Mouse (Mus musculus) midbrain, postnatal 0 days (tissue): Measurements from ENCODE around the gene Pak6. TPM values are rescaled to one million over a fixed set of nuclear protein-coding genes. Genes with fewer than 3 reads are reported as not detected.

Experiments
- ATAC-seq: fragments of 200-750 bp; cut with Nextera tagmentation; 2 replicates; pipeline ENCODE4 v1.8.0; 2017; ENCODE audit warnings: moderate number of reproducible peaks, mild to moderate bottlenecking, moderate TSS enrichment, moderate library complexity; ENCODE audit not compliant: low FRiP score
- DNase-seq: peaks from one replicate; pipeline ENCODE4 v3.0.0-alpha.2; 2015; ENCODE audit warnings: low spot score
- H3K27ac ChIP-seq: fragments of 300-500 bp; sonication (generic); 2 replicates; pipeline ENCODE4 v1.5.1; 2014; ENCODE audit warnings: low read depth, mild to moderate bottlenecking, low read length, mixed read lengths
- H3K27me3 ChIP-seq: fragments of 300-500 bp; sonication (generic); 2 replicates; pipeline ENCODE4 v1.6.1; 2014; ENCODE audit warnings: low read length, control low read depth, mixed read lengths; ENCODE audit not compliant: insufficient read depth
- H3K36me3 ChIP-seq: fragments of 300-500 bp; sonication (generic); 2 replicates; pipeline ENCODE4 v1.6.1; 2014; ENCODE audit warnings: low read length, control low read depth, mixed read lengths; ENCODE audit not compliant: insufficient read depth
- H3K4me1 ChIP-seq: fragments of 300-500 bp; sonication (generic); 2 replicates; pipeline ENCODE4 v1.6.1; 2014; ENCODE audit warnings: mild to moderate bottlenecking, control low read depth, antibody characterized with exemption, low read length, mixed read lengths; ENCODE audit not compliant: insufficient read depth
- H3K4me2 ChIP-seq: fragments of 300-500 bp; sonication (generic); 2 replicates; pipeline ENCODE4 v1.6.1; 2014; ENCODE audit warnings: low read depth, mild to moderate bottlenecking, low read length, mixed read lengths; ENCODE audit not compliant: poor library complexity, severe bottlenecking
- H3K4me3 ChIP-seq: fragments of 300-500 bp; sonication (generic); 2 replicates; pipeline ENCODE4 v1.5.1; 2014; ENCODE audit warnings: low read depth, mild to moderate bottlenecking, low read length, moderate library complexity
- H3K9ac ChIP-seq: fragments of 300-500 bp; sonication (generic); replicated peaks from 2 replicates; pipeline ENCODE4 v1.6.1; 2014; ENCODE audit warnings: mild to moderate bottlenecking, low read length, moderate library complexity, mixed read lengths; ENCODE audit not compliant: poor library complexity, severe bottlenecking
- H3K9me3 ChIP-seq: fragments of 300-500 bp; sonication (generic); 2 replicates; pipeline ENCODE4 v1.6.1; 2016; ENCODE audit warnings: low read length, control low read depth
- CTCF ChIP-seq: IDR thresholded peaks from 2 replicates; pipeline ENCODE4 v1.5.1; 2016; ENCODE audit warnings: antibody characterized with exemption, mild to moderate bottlenecking
- WGBS: fragments of 180-500 bp; shearing (Covaris S2); extraction: QIAGEN DNeasy Blood & Tissue Kit; methylation state at CpG from one replicate; pipeline ENCODE4 v1.1.7; 2014; 5-methylcytosine and 5-hydroxymethylcytosine counted together
- polyA plus RNA-seq: library from polyadenylated mRNA; unstranded; fragments of >200 nt; fragmentation: Nextera tagmentation; extraction: Ambion mirVana; gene quantifications from 2 replicates; pipeline ENCODE4 v1.2.1, GENCODE M21; 2015
- total RNA-seq: library from RNA; depleted of rRNA; stranded (reverse); fragments of >200 nt; gene quantifications from 2 replicates; pipeline ENCODE4 v1.2.3, GENCODE M21; 2014; rRNA removed

Pak6 gene
- total and polyA plus RNA-seq, 2 experiments from 2014 or later = 66.1 to 120 TPM

DNA sequence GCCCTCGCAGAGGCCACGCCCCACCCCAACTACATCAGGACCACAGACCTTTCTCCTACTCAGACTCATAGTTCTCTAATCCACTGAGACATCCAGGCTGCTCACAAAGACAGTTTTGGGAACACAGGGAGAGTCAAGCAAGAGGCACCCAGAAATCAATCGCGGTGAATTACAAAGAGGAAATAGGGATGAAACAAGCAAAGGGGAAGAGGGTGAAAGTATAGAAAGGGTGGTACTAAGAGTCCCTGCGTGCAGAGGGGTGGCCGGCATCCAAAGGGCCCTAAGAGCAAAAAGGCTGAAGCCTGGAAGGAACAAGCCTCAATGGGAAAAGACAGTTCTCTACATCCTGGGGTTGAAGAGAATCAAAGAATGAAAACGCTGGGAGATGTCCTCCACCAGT is 81.5 kb downstream of the Pak6 start:
- Histone ChIP-seq H3K9me3 (no peaks in the 10 kb centered on the region), H3K4me3 (no peak overlapping the region), H3K27me3 (no peaks in the 10 kb centered on the region), H3K9ac (no peak overlapping the region), H3K36me3 (0 out of 2 replicates have a peak, but pooled peaks cover 4% of the 10 kb centered on the region), H3K4me2 (peak overlapping the region; percentile 95), H3K27ac (no peak overlapping the region), H3K4me1 (peaks cover 4% of the 10 kb centered on the region; the same call in 1 of the 2 replicates)
- DNase-seq (no peak), ATAC-seq (no peak)
- no peak for TF ChIP-seq CTCF
- 10% methylated on average over 7 of the region's 7 CpGs for WGBS

DNA sequence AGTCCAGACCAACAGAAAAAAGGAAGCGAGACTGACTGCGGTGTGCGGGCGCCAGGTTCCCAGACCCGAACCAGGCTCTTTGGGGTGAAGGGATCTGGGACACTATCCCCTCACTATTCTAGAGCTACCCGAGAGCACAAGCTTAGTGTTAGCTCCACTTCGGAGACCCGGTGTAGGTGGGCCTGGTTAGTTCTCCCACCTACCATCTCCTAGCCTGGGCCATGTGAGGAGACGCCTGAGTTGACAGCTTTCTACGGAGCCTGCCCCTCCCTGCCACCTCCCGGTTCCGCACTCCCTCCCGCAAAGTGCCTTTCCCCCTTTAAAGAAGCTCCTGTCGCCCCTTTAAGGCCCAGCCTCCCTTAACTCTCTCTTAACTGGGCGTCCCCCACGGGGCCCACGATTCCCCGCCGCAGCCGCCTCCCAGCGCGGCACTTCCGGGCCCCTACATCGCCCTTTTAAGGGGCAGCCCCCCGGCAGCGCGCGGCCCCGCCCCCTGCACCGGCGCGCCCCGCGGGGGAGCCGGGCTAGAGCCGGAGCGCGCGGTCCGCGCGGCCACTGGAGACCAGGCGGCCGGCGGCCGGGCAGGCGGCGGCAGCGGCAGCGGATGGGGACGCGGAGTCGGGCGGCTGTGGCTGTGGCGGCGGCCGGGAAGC is 82.3 kb downstream of the Pak6 start, which contains the start of gene Inafm2:
TSS of gene Inafm2 (plus strand) at position 527 of the 653 bp plus-strand sequence.
- H3K27ac ChIP-seq = peak within 1 kb of the TSS; percentile 67
- peak within 1 kb of the TSS; percentile 89 for H3K4me3 ChIP-seq
- peak within 1 kb of the TSS; percentile 95 for H3K4me2 ChIP-seq
- ATAC-seq = peak; percentile 91
- DNase-seq = peak; percentile 95
- TF ChIP-seq CTCF = no peak
- WGBS = under 1% methylated on average over 32 of the region's 57 CpGs
- H3K9me3 ChIP-seq = no peaks in the 10 kb centered on the region
- H3K27me3 ChIP-seq = no peaks in the 10 kb centered on the region
- H3K9ac ChIP-seq = peak within 1 kb of the TSS; percentile 87
- H3K36me3 ChIP-seq = 0 out of 2 replicates have a peak, but pooled peaks cover 4% of the 10 kb centered on the region
- H3K4me1 ChIP-seq = peaks cover 4% of the 10 kb centered on the region; the same call in 1 of the 2 replicates

- Histone ChIP-seq H3K36me3 (0 out of 2 replicates have a peak, but pooled peaks cover 4% of the 10 kb centered on the region), H3K4me1 (peaks cover 4% of the 10 kb centered on the region; the same call in 1 of the 2 replicates), H3K27me3 (no peaks in the 10 kb centered on the region), H3K4me2 (peak overlapping the region; percentile 95), H3K4me3 (peak overlapping the region; percentile 89), H3K9ac (peak overlapping the region; percentile 87), H3K27ac (peak overlapping the region; percentile 67), H3K9me3 (no peaks in the 10 kb centered on the region)
- no peak; the same call in 1 of the 2 replicates for TF ChIP-seq CTCF
- under 1% methylated on average over 84 of the region's 113 CpGs for WGBS
- no peak for DNase-seq
- peak; percentile 77 for ATAC-seq
These were observed 83.1 kb downstream of the Pak6 start for GRCm38 (mm10) chr2:118745915-118746901.

GRCm38 (mm10) chr2:118747301-118747960 is 84.3 kb downstream of the Pak6 start:
- Histone ChIP-seq H3K4me2 (peak overlapping the region; percentile 95), H3K4me3 (peak overlapping the region; percentile 89), H3K36me3 (0 out of 2 replicates have a peak, but pooled peaks cover 4% of the 10 kb centered on the region), H3K27me3 (no peaks in the 10 kb centered on the region), H3K27ac (no peak overlapping the region), H3K9ac (no peak overlapping the region; the same call in 1 of the 2 replicates), H3K4me1 (peaks cover 4% of the 10 kb centered on the region; the same call in 1 of the 2 replicates), H3K9me3 (no peaks in the 10 kb centered on the region)
- DNase-seq (no peak), ATAC-seq (no peak)
- no peak for TF ChIP-seq CTCF
- 27% methylated on average over 10 of the region's 10 CpGs for WGBS

Other genes starting within 250 kb of the Pak6 start
- gene Srp14, start 183.6 kb upstream of the Pak6 start, total RNA-seq = 161 and 181 TPM in 2 replicates
- gene Srp14, start 183.6 kb upstream of the Pak6 start, polyA plus RNA-seq = 331 and 352 TPM in 2 replicates
- 6.8 and 9.8 TPM in 2 replicates for gene Bmf, start 113.6 kb upstream of the Pak6 start, total RNA-seq
- 0.99 and 1.1 TPM in 2 replicates for gene Bmf, start 113.6 kb upstream of the Pak6 start, polyA plus RNA-seq
- gene Bub1b, start 65.1 kb upstream of the Pak6 start, total RNA-seq = 7.4 and 8.9 TPM in 2 replicates
- gene Bub1b, start 65.1 kb upstream of the Pak6 start, polyA plus RNA-seq = 3.0 and 4.2 TPM in 2 replicates
- gene Ankrd63, start 40.7 kb downstream of the Pak6 start, total RNA-seq = 0.22 TPM in 1 of 2 replicates, not detected in the other
- gene Ankrd63, start 40.7 kb downstream of the Pak6 start, polyA plus RNA-seq = 0.04 TPM in 1 of 2 replicates, not detected in the other
- gene Plcb2, start 65.1 kb downstream of the Pak6 start, total RNA-seq = 0.52 and 2.4 TPM in 2 replicates
- 0.53 and 0.63 TPM in 2 replicates for gene Plcb2, start 65.1 kb downstream of the Pak6 start, polyA plus RNA-seq
- 13.5 and 17.4 TPM in 2 replicates for gene Inafm2, start 82.5 kb downstream of the Pak6 start, total RNA-seq
- gene Inafm2, start 82.5 kb downstream of the Pak6 start, polyA plus RNA-seq = 12.6 and 13.3 TPM in 2 replicates
- 1.5 and 3.4 TPM in 2 replicates for gene Ccdc9b, start 99.4 kb downstream of the Pak6 start, total RNA-seq
- 0.74 and 0.79 TPM in 2 replicates for gene Ccdc9b, start 99.4 kb downstream of the Pak6 start, polyA plus RNA-seq
- not detected in 2 replicates for gene Phgr1, start 109.5 kb downstream of the Pak6 start, total RNA-seq
- gene Phgr1, start 109.5 kb downstream of the Pak6 start, polyA plus RNA-seq = not detected in 2 replicates
- 180 and 201 TPM in 2 replicates for gene Disp2, start 116.4 kb downstream of the Pak6 start, total RNA-seq
- gene Disp2, start 116.4 kb downstream of the Pak6 start, polyA plus RNA-seq = 68.7 and 72.6 TPM in 2 replicates
- gene Knstrn, start 150.7 kb downstream of the Pak6 start, total RNA-seq = 3.1 and 4.5 TPM in 2 replicates
- 5.6 and 6.6 TPM in 2 replicates for gene Knstrn, start 150.7 kb downstream of the Pak6 start, polyA plus RNA-seq
- gene Ivd, start 198.7 kb downstream of the Pak6 start, total RNA-seq = 57.5 and 62.4 TPM in 2 replicates
- 50.7 and 54.9 TPM in 2 replicates for gene Ivd, start 198.7 kb downstream of the Pak6 start, polyA plus RNA-seq
- 22.0 and 28.6 TPM in 2 replicates for gene Bahd1, start 237.1 kb downstream of the Pak6 start, total RNA-seq
- gene Bahd1, start 237.1 kb downstream of the Pak6 start, polyA plus RNA-seq = 6.1 and 6.6 TPM in 2 replicates